Mouse (Mus musculus) frontal cortex, postnatal 10 days (tissue): ENCODE measurements at regions not wholly inside any gene's neighbourhood (a gene's known extent, or its start where the extent isn't known, plus 50 kb on each side); places are given as distances from the start of the nearest gene placed in this dataset.

Experiments used
- DNase-seq, 2 experiments: peaks; one replicate each; pipeline ENCODE4 v3.0.0; 2022; ENCODE audit warnings: low spot score in 2 of 2, mixed read lengths in 1 of 2

DNA sequence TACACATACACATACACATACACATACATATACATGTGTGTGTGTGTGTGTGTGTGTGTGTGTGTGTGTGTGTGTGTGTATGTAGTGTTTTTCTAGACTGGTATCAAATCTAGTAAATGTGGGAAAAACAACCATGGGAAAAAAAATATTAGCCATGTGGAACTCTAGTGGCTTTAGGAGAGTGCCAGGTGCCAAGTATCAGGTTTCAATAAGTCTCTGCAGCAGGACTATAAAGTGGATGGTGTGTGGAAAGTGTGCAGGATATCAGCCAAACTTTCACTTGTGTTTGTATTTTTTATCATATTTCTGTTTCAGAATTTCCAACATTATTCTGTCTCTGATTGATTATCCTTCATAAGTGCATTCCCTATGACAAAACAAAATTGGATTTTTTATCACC lies 653.3 kb upstream of the Fam98a start:
- no peak for DNase-seq

DNA sequence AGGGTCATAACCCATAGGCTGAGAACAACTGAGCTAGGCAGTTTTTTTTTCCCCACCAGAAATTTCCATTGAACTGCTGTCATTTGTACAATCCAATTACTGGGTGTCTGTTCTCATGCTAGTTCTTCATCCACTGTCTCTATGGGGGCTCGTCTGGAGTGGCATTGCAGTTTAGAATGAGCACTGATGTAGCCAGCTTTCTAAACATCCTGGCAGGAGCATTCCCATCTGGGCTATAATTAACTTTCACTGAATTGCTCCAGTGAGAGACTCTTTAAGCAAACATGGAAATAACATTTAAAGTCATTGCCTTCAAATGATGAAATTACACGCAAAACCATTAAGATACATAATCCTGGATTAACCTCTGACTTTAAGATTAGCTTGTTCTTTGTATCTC lies 633.1 kb upstream of the Fam98a start:
- DNase-seq: no peak

DNA sequence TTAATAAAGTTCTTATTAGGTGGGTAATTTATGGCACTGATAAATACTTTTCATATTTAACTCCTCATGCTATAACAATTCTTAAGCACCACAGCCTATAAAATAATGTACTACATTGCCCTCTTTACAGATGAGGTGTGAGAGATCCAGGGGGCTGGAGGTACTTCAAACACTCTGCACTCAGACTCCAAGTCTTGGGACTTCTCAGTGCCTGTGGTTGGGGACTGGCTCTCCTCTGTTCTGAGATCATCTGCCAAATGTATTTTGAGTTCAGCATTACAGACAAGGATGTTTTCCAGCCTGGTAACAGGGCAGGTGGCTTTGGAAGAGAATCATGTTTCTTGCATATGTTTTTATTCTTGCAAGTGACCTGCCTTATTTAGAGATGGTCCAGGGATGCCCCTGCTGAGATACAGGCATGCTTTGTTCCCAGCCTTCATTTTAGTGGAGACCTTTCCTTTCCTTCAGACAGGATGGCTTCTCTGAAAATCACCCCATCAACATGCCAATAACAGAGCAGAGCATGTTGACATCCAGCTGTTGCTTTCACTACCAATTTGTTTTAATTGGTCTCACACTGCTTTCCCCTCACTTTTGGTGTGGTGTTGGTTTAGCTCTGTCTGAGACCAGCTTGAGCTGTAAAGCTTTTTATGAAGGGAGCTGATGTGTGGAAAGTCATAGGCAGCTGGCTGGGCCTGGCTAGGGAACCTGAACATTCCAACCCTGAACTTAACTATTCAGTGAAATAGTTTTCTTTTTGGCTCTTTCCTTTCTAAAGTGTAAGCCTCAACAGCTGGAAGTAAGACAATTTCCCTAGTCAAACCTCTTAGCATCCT lies 585.1 kb upstream of the Fam98a start:
- DNase-seq: no peak

GRCm38 (mm10) chr17:76134030-76134429 lies 582.3 kb upstream of the Fam98a start:
- no peak for DNase-seq

DNA sequence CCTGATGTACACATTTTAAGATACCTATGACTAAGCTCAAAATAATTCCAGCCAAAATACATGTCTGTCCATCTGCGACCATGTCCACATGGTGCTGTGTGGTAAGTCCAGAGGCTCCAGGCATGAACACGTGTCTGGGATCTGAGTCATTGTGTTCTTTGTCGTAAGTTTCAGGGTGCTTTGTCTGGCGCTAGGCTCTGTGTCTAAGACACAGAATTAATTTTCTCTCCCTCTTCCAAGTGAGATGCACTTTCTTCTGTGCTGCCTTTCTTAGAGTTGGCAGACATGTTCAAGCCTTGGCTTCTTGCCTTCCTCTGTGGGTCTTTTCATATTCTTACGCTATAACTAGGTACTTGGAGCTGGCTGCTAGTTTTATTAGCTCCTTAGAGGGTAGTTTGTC lies 573.5 kb upstream of the Fam98a start:
- DNase-seq: no peak

DNA sequence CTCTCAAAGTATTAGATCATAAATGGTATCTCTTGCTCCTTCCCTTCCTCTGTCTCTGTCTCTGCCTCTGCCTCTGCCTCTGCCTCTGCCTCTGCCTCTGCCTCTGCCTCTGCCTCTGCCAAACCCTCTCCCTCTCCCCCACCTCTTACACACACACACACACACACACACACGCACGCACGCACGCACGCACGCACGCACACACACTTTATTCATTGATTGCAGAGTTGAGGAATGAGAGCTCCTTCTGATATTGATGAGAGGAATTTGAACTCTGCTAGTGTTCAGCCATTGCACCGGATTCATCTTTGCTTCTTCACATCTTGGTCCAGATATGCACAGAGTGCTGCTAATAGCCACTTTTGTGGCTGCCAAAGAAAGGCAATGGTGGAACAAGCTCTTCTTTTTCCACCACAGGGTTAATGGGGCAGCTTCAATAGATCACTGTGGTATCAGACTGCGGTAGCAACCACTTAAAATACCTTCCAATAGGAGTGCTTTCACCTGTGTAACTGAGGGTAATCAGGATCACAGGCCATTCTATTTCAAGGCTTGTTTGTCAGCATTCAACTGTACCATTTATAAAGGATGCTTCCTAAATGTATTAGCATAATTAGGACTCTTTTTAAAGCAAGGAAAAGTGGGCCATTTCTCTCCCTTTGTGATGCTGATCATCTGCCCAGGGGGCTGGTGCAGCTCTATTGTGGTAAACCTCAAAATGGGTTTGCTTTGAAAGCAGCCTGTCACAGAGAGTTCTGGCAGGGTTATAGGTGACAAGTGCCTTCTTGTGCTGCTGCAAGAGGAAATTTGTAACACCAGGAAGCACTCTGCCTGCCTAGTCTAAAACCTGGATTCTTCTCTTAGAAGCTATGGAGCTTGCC lies 559.8 kb upstream of the Fam98a start:
- DNase-seq: peak; percentile 11 to 16

DNA sequence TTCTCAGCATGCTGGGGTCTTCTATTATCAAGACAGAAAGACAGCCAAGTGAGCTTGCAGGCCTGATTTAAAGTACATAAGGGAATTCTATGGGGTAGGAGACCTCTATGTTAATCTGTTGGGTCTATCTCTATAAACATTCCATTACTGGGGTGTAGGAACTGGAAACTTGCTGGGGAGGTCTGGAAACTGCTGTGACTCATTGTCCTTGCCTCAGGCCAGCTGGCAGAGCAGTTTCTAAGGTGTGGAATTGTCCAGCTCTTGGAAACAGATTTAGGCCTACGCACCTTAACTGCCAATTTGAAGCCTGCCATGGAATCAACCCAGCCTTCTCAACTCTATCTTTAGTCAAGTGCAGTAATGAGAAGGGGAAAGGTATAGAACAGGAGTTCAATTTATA lies 559.1 kb upstream of the Fam98a start:
- no peak for DNase-seq

DNA sequence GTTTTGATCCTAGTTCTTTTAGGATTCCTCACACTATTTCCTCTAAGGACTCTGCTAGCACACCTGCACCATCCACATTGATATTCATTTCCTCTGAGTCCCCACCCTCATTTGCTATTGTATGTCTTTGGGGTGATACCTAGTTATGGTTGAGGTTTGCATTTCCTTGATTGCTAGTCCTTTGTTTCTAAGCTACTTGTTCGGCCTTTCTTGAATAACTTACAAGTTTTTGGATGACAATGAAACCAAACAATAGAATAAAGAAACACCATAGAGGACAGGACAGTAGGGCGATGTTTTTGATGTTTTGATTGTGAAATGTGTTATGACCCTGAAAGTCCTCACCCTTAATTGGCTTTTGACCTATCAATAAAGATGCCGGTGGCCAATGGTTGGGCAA lies 531.8 kb upstream of the Fam98a start:
- DNase-seq: no peak

- DNase-seq: no peak
Observed at GRCm38 (mm10) chr17:76081780-76082179, 530.0 kb upstream of the Fam98a start.

DNA sequence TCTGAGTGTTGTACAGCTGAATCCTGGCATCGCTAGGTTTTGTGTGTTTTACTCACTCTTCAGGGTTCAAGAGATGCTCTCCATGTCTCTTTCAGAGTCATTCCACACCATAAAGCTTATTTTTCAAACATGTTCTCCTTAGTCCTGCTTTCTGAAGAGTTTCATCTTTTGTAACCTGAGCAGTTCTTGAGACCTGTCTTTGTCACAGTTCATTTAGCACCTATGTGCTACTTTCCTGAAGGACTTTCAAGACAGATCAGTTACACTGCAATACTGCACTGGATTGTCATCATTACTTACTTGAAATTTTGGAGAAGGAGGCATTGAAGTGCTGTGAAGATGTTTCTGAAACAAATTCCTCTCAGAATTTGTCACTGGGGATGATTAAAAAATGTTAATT lies 494.7 kb upstream of the Fam98a start:
- no peak for DNase-seq

- no peak for DNase-seq
Observed at GRCm38 (mm10) chr17:76032710-76033109, 481.0 kb upstream of the Fam98a start.

- DNase-seq: no peak
Observed at GRCm38 (mm10) chr17:76008011-76008410, 456.3 kb upstream of the Fam98a start.

DNA sequence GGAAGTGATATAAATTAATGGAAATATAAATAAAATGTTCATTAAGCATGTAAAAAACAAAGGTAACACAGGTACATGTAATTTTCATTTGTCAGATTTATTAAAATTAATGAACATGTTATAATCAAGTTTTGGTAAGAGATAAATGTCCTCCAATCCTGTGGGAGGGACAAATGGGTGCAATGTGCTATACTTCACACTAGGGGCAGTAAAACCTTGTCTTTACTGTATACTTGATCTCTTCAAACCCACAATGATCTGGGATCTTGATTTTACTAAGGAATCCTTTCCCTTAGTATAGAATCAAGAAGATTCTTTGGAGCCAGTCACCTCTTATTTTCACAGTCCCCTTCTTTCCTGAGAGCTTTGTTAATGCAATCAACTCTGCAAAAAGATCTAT lies 451.1 kb upstream of the Fam98a start:
- no peak for DNase-seq

GRCm38 (mm10) chr17:75961371-75961770 lies 409.6 kb upstream of the Fam98a start:
- DNase-seq: no peak

DNA sequence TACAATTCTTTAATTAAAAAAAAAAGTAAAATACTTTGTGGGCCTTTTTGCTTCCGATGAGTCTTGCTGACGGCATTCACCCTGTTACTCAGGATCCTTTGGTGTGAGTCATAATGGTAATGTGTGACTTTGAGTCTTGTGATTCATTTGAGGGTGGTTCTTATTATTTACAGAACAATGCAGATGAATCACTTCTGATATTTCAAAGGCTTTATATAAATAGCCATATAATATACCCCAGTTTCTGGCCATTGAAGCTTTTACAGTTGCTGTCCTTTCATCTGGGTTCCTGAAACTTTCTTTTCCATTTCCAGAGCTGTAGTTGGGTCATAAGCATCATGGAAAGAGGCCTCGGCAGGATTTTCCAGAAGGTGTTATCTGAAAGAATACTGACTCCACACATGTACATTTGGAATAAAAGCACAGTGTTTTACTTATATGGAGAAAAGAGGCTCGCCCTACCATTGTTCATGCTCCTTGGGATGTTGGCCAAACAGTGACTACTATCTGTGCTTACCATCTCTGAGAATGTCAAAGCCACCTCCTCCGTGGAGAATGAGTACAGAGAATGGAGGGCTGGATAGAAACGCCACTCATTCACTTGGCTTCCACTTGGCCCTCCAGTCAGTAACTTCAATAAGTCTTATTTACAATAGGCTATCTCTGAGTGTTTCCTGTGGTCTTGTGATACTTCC lies 385.1 kb upstream of the Fam98a start:
- DNase-seq: no peak

GRCm38 (mm10) chr17:75931022-75931421 lies 379.3 kb upstream of the Fam98a start:
- peak in 1 of 2 experiments; percentile 9 for DNase-seq

DNA sequence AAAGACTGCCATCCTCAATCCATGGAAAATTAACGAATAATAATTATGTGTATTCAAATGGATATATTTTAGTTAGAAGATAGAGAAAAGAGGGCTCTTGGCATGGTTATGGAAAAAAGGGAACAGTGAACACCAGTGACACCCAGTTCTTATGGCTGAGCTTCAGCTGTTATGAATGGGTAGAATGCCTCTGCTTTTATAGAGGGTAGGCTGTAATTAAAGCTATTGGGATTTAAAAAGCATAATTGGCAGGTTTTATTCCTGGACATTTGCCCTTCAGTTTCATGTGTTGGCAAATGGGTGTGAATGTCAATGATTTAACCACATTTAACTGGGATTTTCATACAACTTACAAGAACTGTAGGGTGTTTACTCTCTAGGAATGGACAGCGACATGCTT lies 368.5 kb upstream of the Fam98a start:
- no peak for DNase-seq

DNA sequence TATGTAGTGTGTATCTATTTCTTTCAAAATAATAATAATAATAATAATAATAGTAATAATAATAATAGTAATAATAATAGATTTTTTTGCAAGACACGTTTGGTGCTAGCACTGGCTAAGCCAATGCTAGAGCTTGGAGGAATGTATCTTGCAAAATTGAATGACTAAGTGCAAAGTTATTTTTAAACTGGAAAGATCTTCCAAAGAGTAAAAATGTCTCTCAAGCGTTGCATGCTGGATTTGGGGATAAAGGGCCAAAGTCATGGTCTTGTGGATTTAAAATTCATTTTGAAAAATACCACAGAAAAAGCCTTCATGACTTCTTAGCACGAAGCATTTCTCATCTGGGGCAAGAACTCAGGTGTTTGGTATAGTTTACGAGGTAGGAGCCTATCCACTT lies 365.3 kb upstream of the Fam98a start:
- no peak for DNase-seq

- DNase-seq: no peak
Observed at GRCm38 (mm10) chr17:75916590-75916989, 364.8 kb upstream of the Fam98a start.

GRCm38 (mm10) chr17:75915256-75915655 lies 363.5 kb upstream of the Fam98a start:
- DNase-seq: no peak

- DNase-seq: no peak
Observed at GRCm38 (mm10) chr17:75907085-75907484, 355.3 kb upstream of the Fam98a start.

GRCm38 (mm10) chr17:75906643-75907042 lies 354.9 kb upstream of the Fam98a start:
- no peak for DNase-seq
